In the genomic region with DNA sequence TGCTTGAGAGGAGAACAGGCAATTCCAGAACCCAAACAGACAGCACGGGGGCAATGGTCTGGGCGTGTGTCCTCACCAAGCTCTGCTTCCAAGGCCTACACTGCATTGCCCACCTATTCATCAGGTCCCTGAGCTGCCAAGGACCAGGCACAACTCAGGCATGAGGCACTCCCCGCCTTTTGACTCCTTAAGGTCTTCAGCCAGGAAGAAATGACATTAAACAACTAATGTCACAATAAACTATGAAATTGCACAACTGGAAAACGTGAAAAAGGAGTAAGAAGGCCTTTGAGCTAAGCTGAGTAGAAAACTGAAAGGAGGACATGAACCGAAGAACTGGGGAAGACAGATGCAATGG, we compare ENCODE assay signal across 29 mouse cellular contexts. TPM values are rescaled to one million over a fixed set of nuclear protein-coding genes. Genes with fewer than 3 reads are reported as not detected.
DNase-seq lines count a peak whose midpoint lies in the region; ATAC-seq and TF ChIP-seq lines count a peak whose summit lies in the region.
"Had no signal": no experiment of that assay in that cellular context is flagged by ENCODE, and none has a peak within 500 bp of the region (broad histone marks: within the 10 kb centered on the region; RNA-seq: fewer than 3 reads in every experiment).

No protein-coding gene starts in this region.

- no peaks in the 10 kb centered on the region for H3K27me3 ChIP-seq in forebrain, embryonic 10.5 days (ENCODE audit: poor library complexity, severe bottlenecking)
- H3K27me3 ChIP-seq in forebrain, embryonic 11.5 days (ENCODE audit: control insufficient read depth, insufficient read depth, low read length): no peaks in the 10 kb centered on the region
- H3K27me3 ChIP-seq in kidney, embryonic 16.5 days (ENCODE audit: insufficient read depth, low read length): no peaks in the 10 kb centered on the region
- H3K27me3 ChIP-seq in kidney, adult 2 months (replicated peaks; ENCODE audit: control insufficient read depth, insufficient read depth, low read length): no peaks in the 10 kb centered on the region
- H3K27me3 ChIP-seq in stomach, embryonic 14.5 days (ENCODE audit: control insufficient read depth, insufficient read depth, low read length): no peaks in the 10 kb centered on the region
- no peaks in the 10 kb centered on the region for H3K27me3 ChIP-seq in stomach, postnatal 0 days (ENCODE audit: control insufficient read depth, insufficient read depth, low read length)
- no peaks in the 10 kb centered on the region for H3K27me3 ChIP-seq in midbrain, embryonic 14.5 days (ENCODE audit: control insufficient read depth, insufficient read depth, low read length)
- H3K27me3 ChIP-seq: embryonic facial prominence, embryonic 15.5 days; heart, embryonic 12.5 days; intestine, embryonic 15.5 days; limb, embryonic 13.5 days; midbrain, embryonic 15.5 days had no signal

- no peak overlapping the region for H3K4me3 ChIP-seq in forebrain, embryonic 10.5 days
- H3K4me3 ChIP-seq in forebrain, embryonic 11.5 days (ENCODE audit: low read depth, low read length): no peak overlapping the region
- H3K4me3 ChIP-seq in kidney, embryonic 16.5 days (ENCODE audit: low read length): no peak overlapping the region
- H3K4me3 ChIP-seq in kidney, adult 2 months (ENCODE audit: insufficient read depth, low read depth, low read length): no peak overlapping the region
- H3K4me3 ChIP-seq in stomach, embryonic 14.5 days (ENCODE audit: low read depth, low read length): no peak overlapping the region
- no peak overlapping the region for H3K4me3 ChIP-seq in stomach, postnatal 0 days (ENCODE audit: low read depth, low read length)
- no peak overlapping the region for H3K4me3 ChIP-seq in midbrain, embryonic 14.5 days (replicated peaks; ENCODE audit: low read depth, low read length)
- H3K4me3 ChIP-seq: embryonic facial prominence, embryonic 15.5 days; heart, embryonic 12.5 days; hindbrain, embryonic 10.5 days; intestine, embryonic 15.5 days; left cerebral cortex, adult 2 months; limb, embryonic 13.5 days; midbrain, embryonic 15.5 days had no signal

- H3K36me3 ChIP-seq in forebrain, embryonic 10.5 days (replicated peaks): no peaks in the 10 kb centered on the region; the same call in 1 of the 2 replicates
- no peaks in the 10 kb centered on the region for H3K36me3 ChIP-seq in forebrain, embryonic 11.5 days (ENCODE audit: control insufficient read depth, insufficient read depth, low read length)
- no peaks in the 10 kb centered on the region for H3K36me3 ChIP-seq in kidney, embryonic 16.5 days (ENCODE audit: insufficient read depth, low read length)
- no peaks in the 10 kb centered on the region for H3K36me3 ChIP-seq in kidney, adult 2 months (ENCODE audit: control insufficient read depth, insufficient read depth, low read length)
- no peaks in the 10 kb centered on the region for H3K36me3 ChIP-seq in stomach, embryonic 14.5 days (ENCODE audit: control insufficient read depth, insufficient read depth, low read length)
- no peaks in the 10 kb centered on the region for H3K36me3 ChIP-seq in stomach, postnatal 0 days (ENCODE audit: control insufficient read depth, insufficient read depth, low read length)
- H3K36me3 ChIP-seq in midbrain, embryonic 14.5 days (ENCODE audit: control insufficient read depth, insufficient read depth, low read length): no peaks in the 10 kb centered on the region
- H3K36me3 ChIP-seq: embryonic facial prominence, embryonic 15.5 days; heart, embryonic 12.5 days; intestine, embryonic 15.5 days; limb, embryonic 13.5 days; midbrain, embryonic 15.5 days had no signal

- no peak for DNase-seq in forebrain, embryonic 10.5 days (ENCODE audit: extremely low spot score, low spot score)
- DNase-seq in forebrain, embryonic 11.5 days (ENCODE audit: low spot score): no peak
- DNase-seq in kidney, adult 2 months: no peak
- DNase-seq in stomach, postnatal 0 days (ENCODE audit: low spot score): no peak
- DNase-seq in midbrain, embryonic 14.5 days: no peak
- DNase-seq: adrenal gland, postnatal 25 days; B cell, adult 2 months; cerebellum, adult 18-20 months; gastrocnemius, postnatal 25 days; heart, adult 18-20 months; heart, postnatal 10 days; kidney, adult 8-10 months; lung, postnatal 10 days; right cerebral cortex, postnatal 25 days; thymus, adult 18-20 months; thymus, postnatal 25 days had no signal

- H3K4me2 ChIP-seq in forebrain, embryonic 11.5 days (ENCODE audit: low read depth, low read length, severe bottlenecking): no peak overlapping the region
- no peak overlapping the region for H3K4me2 ChIP-seq in kidney, embryonic 16.5 days (replicated peaks; ENCODE audit: low read depth, low read length)
- H3K4me2 ChIP-seq in stomach, embryonic 14.5 days (replicated peaks; ENCODE audit: low read depth, low read length): no peak overlapping the region
- H3K4me2 ChIP-seq in stomach, postnatal 0 days (replicated peaks; ENCODE audit: low read depth): no peak overlapping the region
- no peak overlapping the region for H3K4me2 ChIP-seq in midbrain, embryonic 14.5 days (ENCODE audit: low read length)
- H3K4me2 ChIP-seq: embryonic facial prominence, embryonic 15.5 days; heart, embryonic 12.5 days; intestine, embryonic 15.5 days; limb, embryonic 13.5 days; liver, embryonic 11.5 days; midbrain, embryonic 15.5 days had no signal

- no peak for TF ChIP-seq EP300 in stomach, postnatal 0 days (optimal IDR thresholded peaks at IDR 0.05)

- H3K9me3 ChIP-seq in forebrain, embryonic 10.5 days: no peaks in the 10 kb centered on the region
- no peaks in the 10 kb centered on the region for H3K9me3 ChIP-seq in forebrain, embryonic 11.5 days (ENCODE audit: control insufficient read depth, low read length)
- no peaks in the 10 kb centered on the region for H3K9me3 ChIP-seq in kidney, embryonic 16.5 days (ENCODE audit: low read length)
- H3K9me3 ChIP-seq in stomach, embryonic 14.5 days (ENCODE audit: control insufficient read depth, low read depth, low read length): no peaks in the 10 kb centered on the region
- no peaks in the 10 kb centered on the region for H3K9me3 ChIP-seq in stomach, postnatal 0 days (ENCODE audit: control insufficient read depth, low read length)
- no peaks in the 10 kb centered on the region for H3K9me3 ChIP-seq in midbrain, embryonic 14.5 days (ENCODE audit: control insufficient read depth, low read length)
- H3K9me3 ChIP-seq: embryonic facial prominence, embryonic 15.5 days; heart, embryonic 12.5 days; hindbrain, embryonic 10.5 days; intestine, embryonic 15.5 days; limb, embryonic 13.5 days; midbrain, embryonic 15.5 days had no signal

- TF ChIP-seq CTCF in kidney, adult 2 months (conservative IDR thresholded peaks at IDR 0.05; ENCODE audit: insufficient read depth, insufficient read length, low read depth, low read length): no peak
- TF ChIP-seq CTCF in stomach, postnatal 0 days (IDR thresholded peaks at IDR 0.05; ENCODE audit: low read depth): no peak

- H3K4me1 ChIP-seq in forebrain, embryonic 10.5 days: peaks cover 61% of the 10 kb centered on the region
- H3K4me1 ChIP-seq in forebrain, embryonic 11.5 days (replicated peaks; ENCODE audit: control insufficient read depth, insufficient read depth, low read length): peaks cover 10% of the 10 kb centered on the region
- peaks cover 51% of the 10 kb centered on the region for H3K4me1 ChIP-seq in kidney, embryonic 16.5 days (ENCODE audit: insufficient read depth, low read length)
- H3K4me1 ChIP-seq in kidney, adult 2 months (ENCODE audit: control insufficient read depth, insufficient read depth, low read length): peaks cover 18% of the 10 kb centered on the region
- peaks cover 40% of the 10 kb centered on the region for H3K4me1 ChIP-seq in stomach, embryonic 14.5 days (ENCODE audit: control insufficient read depth, insufficient read depth, low read length)
- H3K4me1 ChIP-seq in stomach, postnatal 0 days (replicated peaks; ENCODE audit: control insufficient read depth, insufficient read depth): peaks cover 10% of the 10 kb centered on the region
- peaks cover 29% of the 10 kb centered on the region for H3K4me1 ChIP-seq in midbrain, embryonic 14.5 days (ENCODE audit: control insufficient read depth, insufficient read depth, low read length)

- ATAC-seq in forebrain, embryonic 11.5 days (replicated peaks; ENCODE audit: low FRiP score): no peak
- no peak for ATAC-seq in kidney, embryonic 16.5 days (ENCODE audit: low FRiP score, low TSS enrichment)
- no peak for ATAC-seq in stomach, embryonic 14.5 days (ENCODE audit: insufficient number of reproducible peaks, insufficient read depth, low FRiP score, low read depth)
- ATAC-seq in stomach, postnatal 0 days (ENCODE audit: low FRiP score, low TSS enrichment): no peak
- ATAC-seq in midbrain, embryonic 14.5 days (ENCODE audit: low FRiP score, low TSS enrichment): no peak
- ATAC-seq: activated CD4-positive, CD25-positive, alpha-beta regulatory T cell, adult 4 months; forebrain, embryonic 14.5 days; hindbrain, postnatal 0 days; intestine, embryonic 15.5 days; midbrain, embryonic 15.5 days had no signal

- H3K27ac ChIP-seq in forebrain, embryonic 10.5 days: peak overlapping the region; percentile 21; the same call in 1 of the 2 replicates
- H3K27ac ChIP-seq in forebrain, embryonic 11.5 days (ENCODE audit: low read depth, low read length): no peak overlapping the region
- peak overlapping the region; percentile 21; the same call in 1 of the 2 replicates for H3K27ac ChIP-seq in kidney, embryonic 16.5 days (ENCODE audit: low read length)
- H3K27ac ChIP-seq in kidney, adult 2 months (ENCODE audit: insufficient read depth, low read depth, low read length): no peak overlapping the region
- H3K27ac ChIP-seq in stomach, embryonic 14.5 days (ENCODE audit: low read length): 0 out of 2 replicates have a peak overlapping the region, but pooled peaks have one; percentile 10
- H3K27ac ChIP-seq in stomach, postnatal 0 days (replicated peaks): no peak overlapping the region
- no peak overlapping the region for H3K27ac ChIP-seq in midbrain, embryonic 14.5 days (replicated peaks; ENCODE audit: low read depth, low read length)
- H3K27ac ChIP-seq: embryonic facial prominence, embryonic 15.5 days; hindbrain, embryonic 10.5 days; hindbrain, postnatal 0 days; intestine, embryonic 15.5 days; left cerebral cortex, adult 2 months; limb, embryonic 13.5 days; midbrain, embryonic 15.5 days had no signal

- no peak for TF ChIP-seq POLR2A in kidney, adult 2 months (IDR thresholded peaks at IDR 0.05; ENCODE audit: low read depth, low read length)

- WGBS in forebrain, embryonic 10.5 days: 90% methylated on average over 5 of the region's 5 CpGs
- 85% methylated on average over 5 of the region's 5 CpGs for WGBS in forebrain, embryonic 11.5 days
- 71% methylated on average over 5 of the region's 5 CpGs for WGBS in kidney, embryonic 16.5 days
- 81% methylated on average over 5 of the region's 5 CpGs for WGBS in kidney, adult 2 months
- 62% methylated on average over 5 of the region's 5 CpGs for WGBS in stomach, embryonic 14.5 days
- WGBS in stomach, postnatal 0 days: 46% methylated on average over 5 of the region's 5 CpGs
- WGBS in midbrain, embryonic 14.5 days: 89% methylated on average over 5 of the region's 5 CpGs

- no peak overlapping the region for H3K9ac ChIP-seq in forebrain, embryonic 11.5 days (ENCODE audit: low read length)
- no peak overlapping the region for H3K9ac ChIP-seq in kidney, embryonic 16.5 days (replicated peaks; ENCODE audit: low read length)
- no peak overlapping the region for H3K9ac ChIP-seq in stomach, embryonic 14.5 days (replicated peaks; ENCODE audit: low read depth, low read length)
- no peak overlapping the region for H3K9ac ChIP-seq in stomach, postnatal 0 days (ENCODE audit: low read length)
- H3K9ac ChIP-seq in midbrain, embryonic 14.5 days (replicated peaks; ENCODE audit: low read length): no peak overlapping the region
- H3K9ac ChIP-seq: embryonic facial prominence, embryonic 15.5 days; heart, embryonic 12.5 days; intestine, embryonic 15.5 days; limb, embryonic 13.5 days; midbrain, embryonic 15.5 days had no signal

RNA-seq across cellular contexts. Expression of gene Hdac4, which starts 20.6 kb away (rescaled TPM):
- 19.4 and 20.6 TPM in 2 replicates for polyA plus RNA-seq in forebrain, embryonic 10.5 days (2016; fragmentation: Nextera tagmentation; extraction: Ambion mirVana)
- 29.6 and 31.9 TPM in 2 replicates for polyA plus RNA-seq in forebrain, embryonic 11.5 days (2014; fragmentation: Nextera tagmentation; extraction: Ambion mirVana)
- 17.7 and 19.8 TPM in 2 replicates for polyA plus RNA-seq in kidney, embryonic 16.5 days (2015; fragmentation: Nextera tagmentation; extraction: Ambion mirVana)
- polyA plus RNA-seq in kidney, adult 2 months (2012; rRNA removed): 10.0 and 11.6 TPM in 2 replicates
- 18.4 and 20.3 TPM in 2 replicates for polyA plus RNA-seq in stomach, embryonic 14.5 days (2014; fragmentation: Nextera tagmentation; extraction: Ambion mirVana)
- polyA plus RNA-seq in stomach, postnatal 0 days (2015; fragmentation: Nextera tagmentation; extraction: Ambion mirVana): 10.9 and 14.5 TPM in 2 replicates
- 22.7 and 27.0 TPM in 2 replicates for polyA plus RNA-seq in midbrain, embryonic 14.5 days (2014; fragmentation: Nextera tagmentation; extraction: Ambion mirVana)

Comparison
In these comparisons a context has a peak if more than half of its experiments do, and no peak if none do; other contexts are left out.
1. H3K27ac ChIP-seq: peak in forebrain, embryonic 10.5 days (single experiment), kidney, embryonic 16.5 days (single experiment) and stomach, embryonic 14.5 days (single experiment); none in forebrain, embryonic 11.5 days (single experiment), kidney, adult 2 months (single experiment), stomach, postnatal 0 days (single experiment) and midbrain, embryonic 14.5 days (single experiment).